In genomic region chr4:127368379-127368973, GRCm38 (mm10) we compare ENCODE assay signal across 9 mouse cellular contexts. TPM values are rescaled to one million over a fixed set of nuclear protein-coding genes. Genes with fewer than 3 reads are reported as not detected.
DNase-seq lines count a peak whose midpoint lies in the region; ATAC-seq and TF ChIP-seq lines count a peak whose summit lies in the region.
"Had no signal": no experiment of that assay in that cellular context is flagged by ENCODE, and none has a peak within 500 bp of the region (broad histone marks: within the 10 kb centered on the region; RNA-seq: fewer than 3 reads in every experiment).

No protein-coding gene starts in this region.

- H3K4me2 ChIP-seq in hindbrain, embryonic 14.5 days (replicated peaks): no peak overlapping the region
- no peak overlapping the region for H3K4me2 ChIP-seq in midbrain, embryonic 15.5 days
- H3K4me2 ChIP-seq in stomach, postnatal 0 days (replicated peaks; ENCODE audit: low read depth): no peak overlapping the region
- H3K4me2 ChIP-seq: lung, embryonic 15.5 days had no signal

- H3K9me3 ChIP-seq in forebrain, embryonic 10.5 days: no peaks in the 10 kb centered on the region
- no peaks in the 10 kb centered on the region for H3K9me3 ChIP-seq in hindbrain, embryonic 14.5 days (ENCODE audit: control insufficient read depth, low read length)
- H3K9me3 ChIP-seq in midbrain, embryonic 15.5 days: no peaks in the 10 kb centered on the region
- no peaks in the 10 kb centered on the region for H3K9me3 ChIP-seq in stomach, postnatal 0 days (ENCODE audit: control insufficient read depth, low read length)
- H3K9me3 ChIP-seq: lung, embryonic 15.5 days had no signal

- 34% methylated on average over 13 of the region's 13 CpGs for WGBS in forebrain, embryonic 10.5 days
- 31% methylated on average over 13 of the region's 13 CpGs for WGBS in hindbrain, embryonic 14.5 days
- WGBS in midbrain, embryonic 15.5 days: 31% methylated on average over 13 of the region's 13 CpGs
- 26% methylated on average over 13 of the region's 13 CpGs for WGBS in stomach, postnatal 0 days

- peak; percentile 42 for DNase-seq in heart, adult 8-10 months (ENCODE audit: low spot score)
- DNase-seq in heart, adult 11 months: no peak
- DNase-seq in brain, adult 2 months (ENCODE audit: low read depth, low spot score): peak; percentile 73
- peak; percentile 71 for DNase-seq in forebrain, embryonic 10.5 days (ENCODE audit: extremely low spot score, low spot score)
- DNase-seq in hindbrain, embryonic 14.5 days (ENCODE audit: low spot score): peak; percentile 89
- peak; percentile 79 for DNase-seq in left cerebral cortex, postnatal 4 days
- peak; percentile 75 for DNase-seq in stomach, postnatal 0 days (ENCODE audit: low spot score)

- intact Hi-C loops in left cerebral cortex, postnatal 4 days (cut with DNase I): loop anchor here (5.0 kb wide), 1 partner anchor 619 kb away; the partner anchor contains the start of gene Csmd2

- no peaks in the 10 kb centered on the region for H3K36me3 ChIP-seq in forebrain, embryonic 10.5 days (replicated peaks)
- no peaks in the 10 kb centered on the region for H3K36me3 ChIP-seq in hindbrain, embryonic 14.5 days (replicated peaks; ENCODE audit: control insufficient read depth, insufficient read depth)
- H3K36me3 ChIP-seq in midbrain, embryonic 15.5 days (replicated peaks): no peaks in the 10 kb centered on the region
- H3K36me3 ChIP-seq in stomach, postnatal 0 days (ENCODE audit: control insufficient read depth, insufficient read depth, low read length): no peaks in the 10 kb centered on the region
- H3K36me3 ChIP-seq: lung, embryonic 15.5 days had no signal

- H3K9ac ChIP-seq in hindbrain, embryonic 14.5 days: no peak overlapping the region
- H3K9ac ChIP-seq in midbrain, embryonic 15.5 days: no peak overlapping the region
- no peak overlapping the region for H3K9ac ChIP-seq in stomach, postnatal 0 days (ENCODE audit: low read length)
- H3K9ac ChIP-seq: lung, embryonic 15.5 days had no signal

- H3K4me3 ChIP-seq in forebrain, embryonic 10.5 days: no peak overlapping the region
- no peak overlapping the region for H3K4me3 ChIP-seq in hindbrain, embryonic 14.5 days (replicated peaks; ENCODE audit: low read length)
- H3K4me3 ChIP-seq in midbrain, embryonic 15.5 days: no peak overlapping the region
- H3K4me3 ChIP-seq in stomach, postnatal 0 days (ENCODE audit: low read depth, low read length): no peak overlapping the region
- H3K4me3 ChIP-seq: lung, embryonic 15.5 days had no signal

- peak; percentile 58; the same call in 1 of the 2 replicates for ATAC-seq in hindbrain, embryonic 14.5 days (ENCODE audit: low FRiP score)
- peak; percentile 62; the same call in 1 of the 2 replicates for ATAC-seq in midbrain, embryonic 15.5 days (replicated peaks)
- peak; percentile 49; the same call in 1 of the 2 replicates for ATAC-seq in stomach, postnatal 0 days (ENCODE audit: low FRiP score, low TSS enrichment)

- H3K4me1 ChIP-seq in forebrain, embryonic 10.5 days: peaks cover 9% of the 10 kb centered on the region
- 0 out of 2 replicates have a peak, but pooled peaks cover 9% of the 10 kb centered on the region for H3K4me1 ChIP-seq in hindbrain, embryonic 14.5 days (replicated peaks; ENCODE audit: control insufficient read depth, insufficient read depth, low read length)
- peaks cover 18% of the 10 kb centered on the region for H3K4me1 ChIP-seq in midbrain, embryonic 15.5 days
- no peaks in the 10 kb centered on the region for H3K4me1 ChIP-seq in stomach, postnatal 0 days (replicated peaks; ENCODE audit: control insufficient read depth, insufficient read depth)

- no peak overlapping the region for H3K27ac ChIP-seq in forebrain, embryonic 10.5 days
- H3K27ac ChIP-seq in hindbrain, embryonic 14.5 days: no peak overlapping the region
- no peak overlapping the region for H3K27ac ChIP-seq in midbrain, embryonic 15.5 days
- no peak overlapping the region for H3K27ac ChIP-seq in stomach, postnatal 0 days (replicated peaks)
- H3K27ac ChIP-seq: lung, embryonic 15.5 days had no signal

- no peak for TF ChIP-seq EP300 in stomach, postnatal 0 days (optimal IDR thresholded peaks at IDR 0.05)

- TF ChIP-seq CTCF in stomach, postnatal 0 days (IDR thresholded peaks at IDR 0.05; ENCODE audit: low read depth): peak; percentile 99

- peaks cover 10% of the 10 kb centered on the region; the same call in 1 of the 2 replicates for H3K27me3 ChIP-seq in forebrain, embryonic 10.5 days (ENCODE audit: poor library complexity, severe bottlenecking)
- H3K27me3 ChIP-seq in hindbrain, embryonic 14.5 days (ENCODE audit: control insufficient read depth, insufficient read depth, low read length): no peaks in the 10 kb centered on the region
- no peaks in the 10 kb centered on the region for H3K27me3 ChIP-seq in midbrain, embryonic 15.5 days (replicated peaks)
- no peaks in the 10 kb centered on the region for H3K27me3 ChIP-seq in stomach, postnatal 0 days (ENCODE audit: control insufficient read depth, insufficient read depth, low read length)
- H3K27me3 ChIP-seq: lung, embryonic 15.5 days had no signal

RNA-seq across cellular contexts. Expression of gene Gjb5, which starts 10.5 kb away (rescaled TPM):
- under 1 TPM; 0.16 to 0.59 (median 0.30) TPM for total RNA-seq in heart, adult 8-10 months (2022)
- 0.58 and 0.82 TPM in 2 replicates for polyA plus RNA-seq in forebrain, embryonic 10.5 days (2016; fragmentation: Nextera tagmentation; extraction: Ambion mirVana)
- 0.12 and 0.21 TPM in 2 replicates for polyA plus RNA-seq in hindbrain, embryonic 14.5 days (2014; fragmentation: Nextera tagmentation; extraction: Ambion mirVana)
- under 1 TPM in 1 of 2 experiments, not detected in 1; 0.20 TPM for total RNA-seq in left cerebral cortex, postnatal 4 days (2021)
- 0.10 and 0.13 TPM in 2 replicates for polyA plus RNA-seq in midbrain, embryonic 15.5 days (2015; fragmentation: Nextera tagmentation; extraction: Ambion mirVana)
- polyA plus RNA-seq in stomach, postnatal 0 days (2015; fragmentation: Nextera tagmentation; extraction: Ambion mirVana): 3.3 and 3.8 TPM in 2 replicates

RNA-seq across cellular contexts. Expression of gene Gjb4, which starts 14.6 kb away (rescaled TPM):
- total RNA-seq in heart, adult 8-10 months (2022): not detected
- polyA plus RNA-seq in forebrain, embryonic 10.5 days (2016; fragmentation: Nextera tagmentation; extraction: Ambion mirVana): not detected in 2 replicates
- 0.17 TPM in 1 of 2 replicates, not detected in the other for polyA plus RNA-seq in hindbrain, embryonic 14.5 days (2014; fragmentation: Nextera tagmentation; extraction: Ambion mirVana)
- not detected for total RNA-seq in left cerebral cortex, postnatal 4 days (2021)
- polyA plus RNA-seq in midbrain, embryonic 15.5 days (2015; fragmentation: Nextera tagmentation; extraction: Ambion mirVana): 0.11 and 0.15 TPM in 2 replicates
- polyA plus RNA-seq in stomach, postnatal 0 days (2015; fragmentation: Nextera tagmentation; extraction: Ambion mirVana): 1.7 and 2.0 TPM in 2 replicates

RNA-seq across cellular contexts. Expression of gene Gjb3, which starts 37.8 kb away (rescaled TPM):
- total RNA-seq in heart, adult 8-10 months (2022): under 1 TPM in 1 of 4 experiments, not detected in 3; 0.14 TPM
- polyA plus RNA-seq in forebrain, embryonic 10.5 days (2016; fragmentation: Nextera tagmentation; extraction: Ambion mirVana): 2.1 and 3.1 TPM in 2 replicates
- 0.17 TPM in 1 of 2 replicates, not detected in the other for polyA plus RNA-seq in hindbrain, embryonic 14.5 days (2014; fragmentation: Nextera tagmentation; extraction: Ambion mirVana)
- total RNA-seq in left cerebral cortex, postnatal 4 days (2021): under 1 TPM; 0.60 to 0.70 TPM
- 0.17 TPM in 1 of 2 replicates, not detected in the other for polyA plus RNA-seq in midbrain, embryonic 15.5 days (2015; fragmentation: Nextera tagmentation; extraction: Ambion mirVana)
- 15.1 and 15.5 TPM in 2 replicates for polyA plus RNA-seq in stomach, postnatal 0 days (2015; fragmentation: Nextera tagmentation; extraction: Ambion mirVana)

RNA-seq across cellular contexts. Expression of gene Gja4, which starts 54.6 kb away (rescaled TPM):
- 10 to 100 TPM in 2 of 4 experiments, 1 to 10 TPM in 2; 7.5 to 10.8 (median 9.1) TPM for total RNA-seq in heart, adult 8-10 months (2022)
- polyA plus RNA-seq in forebrain, embryonic 10.5 days (2016; fragmentation: Nextera tagmentation; extraction: Ambion mirVana): 9.6 and 11.1 TPM in 2 replicates
- 25.4 and 27.0 TPM in 2 replicates for polyA plus RNA-seq in hindbrain, embryonic 14.5 days (2014; fragmentation: Nextera tagmentation; extraction: Ambion mirVana)
- 10 to 100 TPM; 11.3 to 12.9 TPM for total RNA-seq in left cerebral cortex, postnatal 4 days (2021)
- polyA plus RNA-seq in midbrain, embryonic 15.5 days (2015; fragmentation: Nextera tagmentation; extraction: Ambion mirVana): 21.0 and 23.1 TPM in 2 replicates
- polyA plus RNA-seq in stomach, postnatal 0 days (2015; fragmentation: Nextera tagmentation; extraction: Ambion mirVana): 7.3 and 8.0 TPM in 2 replicates
